Mouse (Mus musculus) WW6 (cell line): ENCODE measurements at regions not wholly inside any gene's neighbourhood (a gene's known extent, or its start where the extent isn't known, plus 50 kb on each side); places are given as distances from the start of the nearest gene placed in this dataset.

ENCODE experiments used
- DNase-seq: peaks from one replicate; pipeline ENCODE4 v3.0.0-alpha.2; 2013; ENCODE audit warnings: low read depth, low spot score

GRCm38 (mm10) chr9:13905086-13905669 is 77.7 kb downstream of the Fam76b start:
- no peak for DNase-seq

GRCm38 (mm10) chr9:13906736-13907135 is 79.2 kb downstream of the Fam76b start:
- DNase-seq = no peak

- no peak for DNase-seq
Observed at GRCm38 (mm10) chr9:13909604-13910003, 82.1 kb downstream of the Fam76b start.

GRCm38 (mm10) chr9:13910091-13910490 is 82.6 kb downstream of the Fam76b start:
- no peak for DNase-seq

GRCm38 (mm10) chr9:13913459-13913858 is 85.9 kb downstream of the Fam76b start:
- DNase-seq = no peak

- no peak for DNase-seq
Observed at GRCm38 (mm10) chr9:13914131-13914530, 86.6 kb downstream of the Fam76b start.

GRCm38 (mm10) chr9:13914847-13915246 is 87.3 kb downstream of the Fam76b start:
- no peak for DNase-seq

GRCm38 (mm10) chr9:13916837-13917236 is 89.3 kb downstream of the Fam76b start:
- DNase-seq = no peak

- DNase-seq = no peak
Observed at GRCm38 (mm10) chr9:13918606-13919202, 91.2 kb downstream of the Fam76b start.

GRCm38 (mm10) chr9:13919739-13920410 is 92.4 kb downstream of the Fam76b start:
- DNase-seq = no peak

GRCm38 (mm10) chr9:13920623-13921022 is 93.1 kb downstream of the Fam76b start:
- DNase-seq = no peak

- DNase-seq = no peak
Observed at GRCm38 (mm10) chr9:13932001-13932508, 104.5 kb downstream of the Fam76b start.

GRCm38 (mm10) chr9:13933404-13933803 is 105.9 kb downstream of the Fam76b start:
- DNase-seq = no peak

GRCm38 (mm10) chr9:13937301-13937700 is 109.8 kb downstream of the Fam76b start:
- no peak for DNase-seq

- DNase-seq = no peak
Observed at GRCm38 (mm10) chr9:13946519-13946918, 119.0 kb downstream of the Fam76b start.

- no peak for DNase-seq
Observed at GRCm38 (mm10) chr9:13952157-13952556, 124.6 kb downstream of the Fam76b start.

GRCm38 (mm10) chr9:13963140-13963763 is 135.7 kb downstream of the Fam76b start:
- no peak for DNase-seq

GRCm38 (mm10) chr9:13963796-13964195 is 136.3 kb downstream of the Fam76b start:
- no peak for DNase-seq

GRCm38 (mm10) chr9:13964256-13964655 is 136.7 kb downstream of the Fam76b start:
- no peak for DNase-seq

GRCm38 (mm10) chr9:13966212-13966611 is 138.7 kb downstream of the Fam76b start:
- no peak for DNase-seq

- no peak for DNase-seq
Observed at GRCm38 (mm10) chr9:13969262-13969661, 141.7 kb downstream of the Fam76b start.

- no peak for DNase-seq
Observed at GRCm38 (mm10) chr9:13973600-13973999, 146.1 kb downstream of the Fam76b start.
